Mouse (Mus musculus): ENCODE measurements around the gene Pcbp3.
"Not testable (repeated sequence)": the region's sequence is repeated elsewhere in the genome, so short reads cannot be mapped to it uniquely, and the experiment has no call there.

The Pcbp3 gene

DNA sequence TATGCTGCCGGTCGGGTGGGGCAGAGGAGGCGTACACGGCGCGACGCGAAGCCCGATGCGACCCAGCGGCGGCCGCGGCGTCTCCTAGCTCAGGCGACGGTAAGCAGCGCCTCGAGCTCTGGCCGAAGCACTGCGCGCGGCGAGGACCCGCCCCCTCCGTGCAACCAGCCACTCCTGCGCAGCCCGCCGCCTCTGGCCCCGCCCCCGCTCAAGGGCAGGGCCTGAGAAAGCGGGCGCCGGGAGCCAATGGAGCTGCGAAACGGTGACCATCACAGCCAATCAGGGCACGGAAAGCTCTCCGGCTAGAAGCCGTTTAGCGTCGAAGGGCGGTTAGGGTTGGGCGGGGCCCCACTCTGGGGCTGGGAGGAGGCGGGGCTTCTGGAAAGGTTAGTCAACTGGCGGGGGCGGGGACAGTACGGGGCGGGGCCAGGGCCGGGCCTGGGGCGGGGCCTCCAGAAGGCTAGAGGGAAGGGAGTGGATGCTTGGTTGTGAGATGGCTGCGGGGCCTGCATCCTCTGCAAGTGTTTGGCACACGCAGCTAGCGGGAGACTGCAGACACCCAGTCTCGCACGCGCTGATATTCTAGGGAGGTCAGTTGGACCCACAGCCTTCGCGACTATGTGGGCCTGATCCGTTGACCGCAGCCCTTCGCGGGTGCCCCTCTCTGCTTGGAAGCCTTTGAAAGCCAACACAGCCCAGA is at the start of gene Pcbp3:
Pcbp3 (minus strand) TSS at position 98 of the 700 bp plus-strand sequence.
- ATAC-seq (ENCODE audit: low TSS enrichment) = peak; percentile 97

DNA sequence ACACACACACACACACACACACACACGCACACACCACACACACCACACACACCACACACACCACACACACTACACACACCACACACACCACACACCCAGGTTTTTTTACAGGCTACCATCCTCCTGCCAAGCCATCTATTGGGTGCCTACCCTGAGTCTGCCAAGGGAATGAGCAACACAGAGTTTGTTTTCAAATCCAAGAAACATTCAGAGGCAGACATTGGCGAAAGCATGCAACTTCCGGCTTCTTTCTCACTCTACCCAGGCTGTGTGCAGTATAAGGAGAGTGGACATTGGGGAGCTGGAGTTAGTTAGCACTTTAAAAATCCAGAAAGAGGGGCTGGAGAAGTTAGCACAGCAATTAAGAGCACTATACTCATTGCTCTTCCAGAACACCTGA is 47.0 kb upstream of the Pcbp3 start:
- ATAC-seq (ENCODE audit: low TSS enrichment) = no peak

DNA sequence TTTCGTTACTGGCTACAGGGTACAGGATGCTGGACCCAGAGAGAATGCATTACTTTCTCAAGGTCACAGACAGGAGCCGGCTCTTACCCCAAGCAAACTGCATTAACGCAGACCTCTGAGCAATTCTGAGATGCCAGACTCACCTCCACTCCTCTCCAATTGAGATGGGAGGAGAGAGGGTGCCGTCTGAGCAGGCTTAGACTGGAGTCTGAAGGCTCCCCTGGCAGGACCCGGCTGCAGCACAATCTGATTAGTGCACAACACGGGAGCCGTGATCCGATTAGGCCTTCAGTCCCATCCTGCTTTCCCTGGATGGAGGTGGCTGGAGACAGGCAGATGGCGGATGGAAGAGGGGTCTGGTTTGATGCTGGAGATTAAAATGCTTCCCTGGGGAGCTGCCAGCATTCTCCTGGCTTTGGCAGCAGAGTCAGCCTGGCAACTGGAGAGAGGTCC is 46.4 kb upstream of the Pcbp3 start:
- ATAC-seq (ENCODE audit: low TSS enrichment) = peak; percentile 34; the same call in 1 of the 2 replicates

DNA sequence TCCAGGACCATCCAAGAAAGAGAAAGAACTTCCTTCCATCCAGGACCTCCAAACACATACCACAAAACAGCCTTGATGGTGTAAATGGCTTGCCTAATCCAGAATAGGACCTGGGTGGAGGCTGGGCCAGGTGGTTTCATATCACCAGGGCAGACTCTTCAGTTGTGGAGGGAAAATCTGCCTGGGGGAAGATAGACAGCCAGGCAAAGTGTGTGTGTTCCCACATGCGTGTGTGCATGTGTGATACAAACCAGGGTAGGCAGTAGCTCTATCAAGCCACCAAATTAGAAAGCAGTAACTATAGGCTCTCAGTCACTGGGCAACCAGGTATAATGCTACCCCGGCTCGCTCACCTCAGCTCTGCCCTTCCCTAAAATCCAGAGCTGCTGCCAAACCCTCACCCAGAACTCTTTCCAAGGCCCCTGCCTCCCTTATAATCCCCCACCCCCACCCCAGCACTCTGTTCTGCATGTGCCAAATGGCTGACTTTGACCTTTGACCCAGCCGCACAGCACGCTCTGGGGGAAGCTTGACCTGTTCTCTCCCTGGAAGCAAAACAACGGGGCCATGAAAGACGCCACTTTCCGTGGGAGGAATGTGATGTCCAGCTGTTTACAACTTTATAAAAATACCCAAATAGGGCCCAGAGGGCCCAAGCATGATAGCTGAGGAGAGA is 45.9 kb upstream of the Pcbp3 start:
- ATAC-seq (ENCODE audit: low TSS enrichment) = no peak

DNA sequence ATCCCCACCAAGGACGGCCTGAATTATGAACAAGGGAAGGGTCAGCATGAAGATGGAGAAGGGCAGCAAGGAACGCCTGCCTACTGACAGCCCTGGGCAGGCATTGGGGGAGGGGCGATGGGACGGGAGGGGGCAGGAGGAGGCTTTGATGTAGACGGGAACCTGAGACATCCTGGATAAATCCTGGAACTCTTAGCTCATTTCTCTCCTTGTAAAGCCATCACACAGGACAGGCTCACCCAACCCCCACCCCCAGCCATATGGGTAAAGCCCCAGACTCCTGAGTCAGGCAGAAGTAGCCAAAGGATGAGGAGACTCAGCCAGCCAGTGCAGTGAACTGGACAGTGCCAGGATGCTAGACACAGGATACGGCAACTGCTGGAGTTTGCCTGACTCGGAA is 43.2 kb upstream of the Pcbp3 start:
- ATAC-seq (ENCODE audit: low TSS enrichment) = no peak

DNA sequence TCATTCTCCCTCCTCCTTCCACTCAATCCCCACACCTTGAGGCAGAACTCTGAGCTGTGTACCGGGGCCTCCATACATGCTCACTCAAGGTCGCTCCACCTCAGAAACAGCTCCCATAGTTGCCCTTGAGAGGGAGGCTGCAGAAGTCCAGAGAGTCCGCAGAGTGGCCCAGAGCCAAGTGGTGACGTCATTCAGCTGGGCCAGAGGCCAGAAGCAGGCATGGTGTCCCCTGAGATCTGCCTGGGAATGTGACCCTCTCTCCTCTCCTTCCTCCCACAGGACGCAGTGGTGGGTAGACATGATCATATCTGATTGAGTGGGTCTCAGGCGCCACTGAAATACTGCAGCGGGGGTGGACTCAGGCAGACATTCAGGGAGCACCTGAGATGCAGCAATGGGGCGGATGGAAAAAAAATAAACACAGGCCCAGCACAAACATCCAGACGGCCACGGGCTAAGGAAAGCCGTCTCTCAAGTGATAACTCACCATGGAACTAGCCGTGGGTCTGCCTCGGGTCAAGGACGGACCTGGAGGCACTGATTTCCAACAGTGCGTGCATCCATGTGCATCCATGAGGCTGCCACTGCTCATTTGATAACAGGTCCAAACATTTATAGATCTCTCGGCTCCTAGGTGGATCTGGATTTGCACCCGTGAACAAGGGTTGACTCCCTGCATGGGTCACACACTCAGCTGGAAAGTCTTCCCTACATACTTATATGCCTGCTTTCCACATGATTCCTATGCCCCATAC is 36.2 kb upstream of the Pcbp3 start:
- ATAC-seq (ENCODE audit: low TSS enrichment) = no peak

DNA sequence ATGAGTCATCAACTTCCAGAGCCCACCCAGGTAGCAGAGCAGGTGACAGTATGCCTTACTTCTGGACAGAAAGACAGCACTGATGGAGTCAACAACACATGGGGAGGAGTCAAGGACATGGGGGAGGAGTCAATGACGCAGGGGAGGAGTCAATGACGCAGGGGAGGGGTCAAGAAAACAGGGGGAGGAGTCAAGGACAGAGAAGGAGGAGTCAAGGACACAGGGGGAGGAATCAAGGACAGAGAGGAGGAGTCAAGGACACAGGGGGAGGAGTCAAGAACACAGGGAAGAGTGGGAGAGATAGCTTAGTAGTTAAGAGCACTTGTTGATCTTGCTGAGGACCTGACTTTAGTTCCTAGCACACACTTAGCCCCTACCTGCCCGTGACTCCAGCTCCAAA is 30.8 kb upstream of the Pcbp3 start:
- ATAC-seq (ENCODE audit: low TSS enrichment) = no peak

DNA sequence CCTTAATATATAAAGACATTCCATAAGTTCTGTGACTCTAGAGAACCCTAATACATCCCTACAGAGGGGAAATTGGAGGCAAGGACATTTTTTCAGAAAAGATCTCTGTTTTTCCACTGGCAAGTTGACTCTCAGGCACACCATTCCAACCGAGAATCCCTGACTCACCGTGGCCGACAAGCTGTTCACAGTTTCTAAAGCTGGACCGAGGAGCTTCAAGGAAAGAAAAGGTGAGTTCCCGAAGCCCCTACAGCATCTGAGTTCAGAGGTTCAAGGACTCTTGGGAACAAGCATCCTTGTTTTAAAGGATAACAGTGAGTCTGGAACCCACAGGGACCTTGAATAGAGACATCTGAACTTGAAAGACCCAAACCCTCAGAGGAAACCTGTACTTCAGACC is 26.9 kb upstream of the Pcbp3 start:
- ATAC-seq (ENCODE audit: low TSS enrichment) = no peak

DNA sequence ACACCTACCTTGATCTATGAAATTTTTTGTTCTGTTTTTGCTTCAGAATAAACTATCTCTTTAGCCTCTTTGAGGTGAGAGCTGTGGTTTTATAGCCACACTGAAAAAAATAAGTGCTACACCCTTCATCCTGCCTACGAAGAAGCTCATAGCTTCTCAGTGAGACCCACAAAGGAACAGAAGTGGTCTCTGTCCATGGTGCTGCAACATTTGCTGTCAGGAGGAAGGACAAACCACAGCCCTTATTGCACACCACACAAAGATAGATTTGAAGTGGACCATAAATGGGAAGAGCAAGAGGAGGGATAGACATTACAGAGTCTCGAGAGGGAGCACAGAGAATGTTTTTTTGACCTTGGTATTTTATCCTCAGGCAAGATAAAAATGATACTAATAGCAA is 16.4 kb upstream of the Pcbp3 start:
- no peak for ATAC-seq (ENCODE audit: low TSS enrichment)

DNA sequence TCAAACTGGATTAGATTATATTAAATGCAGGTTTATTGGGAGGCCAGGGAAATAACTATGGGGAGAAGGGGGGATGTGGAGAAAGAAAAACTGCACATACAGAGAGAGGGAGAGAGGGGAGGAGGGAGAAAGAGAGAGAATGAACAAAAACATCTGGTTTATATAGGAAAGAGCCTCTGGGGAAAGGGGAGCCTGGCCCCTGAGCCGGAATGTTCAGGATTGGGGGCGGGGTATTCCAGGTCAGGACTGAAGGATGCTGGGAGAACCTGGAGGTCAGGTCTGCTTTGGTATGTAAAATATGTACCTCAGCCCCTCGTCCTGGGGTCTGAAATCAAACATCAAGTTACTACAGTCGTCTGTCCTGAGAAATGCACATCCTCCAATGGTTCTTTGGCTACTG is 15.0 kb upstream of the Pcbp3 start:
- ATAC-seq (ENCODE audit: low TSS enrichment) = no peak

DNA sequence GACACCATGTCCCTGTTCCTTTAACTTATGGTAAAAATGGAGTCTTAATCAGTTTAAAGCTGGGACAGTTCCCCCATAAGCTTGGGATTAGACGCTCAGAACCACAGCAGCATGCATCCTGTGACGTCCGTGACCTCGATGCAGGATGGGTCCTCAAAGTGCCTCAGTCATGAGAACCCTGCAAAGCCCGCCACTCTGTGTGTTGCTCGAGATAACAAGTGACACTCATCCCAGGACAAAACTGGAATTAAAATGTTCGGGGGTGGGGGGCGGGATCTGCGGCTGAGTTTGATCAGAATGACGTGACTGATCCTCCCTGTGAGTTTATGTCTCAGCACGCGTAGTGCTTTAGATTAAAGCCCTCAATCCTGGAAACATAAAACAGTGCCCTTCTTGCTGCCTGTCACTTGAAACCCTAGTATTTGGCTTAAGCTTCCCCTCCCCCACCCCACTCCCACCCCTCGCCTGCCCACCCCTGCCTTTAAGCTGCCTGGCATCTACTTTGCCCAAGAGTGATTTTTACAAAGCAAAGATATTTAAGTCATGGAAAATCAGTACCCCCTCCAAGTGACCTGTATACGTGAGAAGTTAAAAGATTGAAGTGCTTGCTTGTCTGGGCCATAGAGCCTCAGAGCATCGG is 12.2 kb upstream of the Pcbp3 start:
- no peak for ATAC-seq (ENCODE audit: low TSS enrichment)

DNA sequence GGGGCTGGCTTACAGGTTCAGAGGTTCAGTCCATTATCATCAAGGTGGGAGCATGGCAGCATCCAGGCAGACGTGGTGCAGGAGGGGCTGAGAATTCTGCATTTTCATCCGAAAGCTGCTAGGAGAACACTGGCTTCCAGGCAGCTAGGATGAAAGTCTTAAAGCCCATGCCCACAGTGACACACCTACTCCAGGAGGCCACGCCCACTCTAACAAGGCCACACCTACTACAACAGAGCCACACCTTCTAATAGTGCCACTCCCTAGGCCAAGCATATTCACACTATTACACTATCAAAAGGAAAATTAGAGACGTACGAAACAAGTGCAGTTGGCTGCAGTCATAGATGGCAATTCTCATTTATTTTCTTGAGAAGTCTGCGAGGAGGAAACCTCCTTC is 10.6 kb upstream of the Pcbp3 start:
- ATAC-seq (ENCODE audit: low TSS enrichment) = not testable (repeated sequence)

DNA sequence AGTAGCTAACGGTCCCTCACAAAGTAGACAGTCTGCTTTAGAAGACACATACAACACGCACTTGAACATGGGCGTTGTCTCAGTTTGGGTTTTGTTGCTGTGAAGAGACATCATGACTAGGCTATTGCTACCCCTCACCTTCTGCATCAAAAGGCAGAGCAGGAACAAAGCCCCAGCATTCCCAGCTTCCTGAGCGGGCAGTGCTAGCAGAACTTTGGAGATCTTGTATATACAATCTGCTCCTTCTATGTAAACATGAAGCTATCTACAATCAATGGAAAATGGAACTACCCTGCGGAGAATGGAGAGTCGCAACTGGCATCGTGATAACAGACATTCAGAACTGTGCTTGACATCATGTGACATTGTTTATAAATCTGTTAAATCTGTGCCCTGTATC is 9.3 kb upstream of the Pcbp3 start:
- no peak for ATAC-seq (ENCODE audit: low TSS enrichment)

DNA sequence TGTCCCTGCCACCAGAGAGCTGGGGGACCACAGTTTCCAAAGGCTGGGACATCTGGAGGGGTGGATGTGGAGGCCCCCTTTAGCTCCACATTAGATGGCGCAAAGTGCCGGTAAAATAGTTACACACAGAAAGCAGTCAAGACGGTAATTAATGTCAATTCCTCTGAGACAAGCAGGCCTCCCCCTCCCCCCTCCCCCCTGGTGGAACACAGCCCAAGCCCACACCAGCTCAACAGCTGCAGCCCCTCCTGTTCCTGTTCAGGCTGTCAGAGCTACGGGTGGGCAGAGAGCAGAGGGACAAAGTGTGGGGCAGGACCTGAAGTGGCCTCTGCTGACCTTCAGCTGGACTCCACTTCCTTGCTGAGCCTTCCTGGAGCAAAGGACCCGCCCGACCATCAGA is 2.7 kb upstream of the Pcbp3 start:
- ATAC-seq (ENCODE audit: low TSS enrichment) = no peak

DNA sequence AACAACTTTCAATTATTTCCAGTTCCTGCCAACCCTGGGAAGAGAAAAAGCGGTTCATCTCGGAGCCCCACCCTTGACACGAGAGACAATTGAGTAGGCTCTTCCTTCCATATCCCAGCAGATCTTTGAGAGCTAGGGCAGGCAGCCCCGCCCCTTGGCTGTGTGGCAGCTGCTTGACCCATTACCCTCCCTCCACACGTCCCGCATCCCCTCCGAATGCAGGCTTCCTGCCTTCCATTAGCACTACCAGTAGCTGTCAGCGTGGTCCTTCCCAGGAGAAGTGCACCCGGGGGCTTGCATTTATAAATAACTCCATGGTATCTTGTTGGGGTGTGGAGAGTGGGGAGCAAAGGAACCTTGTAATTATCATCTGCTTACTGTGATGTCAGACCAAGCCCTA is 2.3 kb upstream of the Pcbp3 start:
- no peak for ATAC-seq (ENCODE audit: low TSS enrichment)

DNA sequence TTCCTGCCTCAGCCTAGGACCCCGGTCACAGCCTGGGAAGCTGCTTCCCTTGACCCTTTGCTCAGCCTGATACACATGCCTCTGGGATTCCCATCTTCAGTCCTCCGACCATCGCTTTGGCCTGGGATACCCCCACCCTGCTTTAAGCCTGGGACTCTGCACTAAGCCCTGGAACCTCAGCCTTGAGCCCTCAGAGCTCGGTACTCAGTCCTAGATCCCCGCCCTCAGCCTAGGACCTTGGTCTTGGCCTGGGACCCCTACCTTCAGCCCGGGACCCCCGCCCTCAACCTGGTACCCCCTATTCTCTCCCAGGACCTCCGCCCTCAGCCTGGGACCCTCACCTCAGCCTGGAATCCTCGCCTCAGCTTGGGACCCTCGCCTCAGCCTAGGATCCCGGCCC is 531 bp downstream of the Pcbp3 start:
- ATAC-seq (ENCODE audit: low TSS enrichment) = no peak

DNA sequence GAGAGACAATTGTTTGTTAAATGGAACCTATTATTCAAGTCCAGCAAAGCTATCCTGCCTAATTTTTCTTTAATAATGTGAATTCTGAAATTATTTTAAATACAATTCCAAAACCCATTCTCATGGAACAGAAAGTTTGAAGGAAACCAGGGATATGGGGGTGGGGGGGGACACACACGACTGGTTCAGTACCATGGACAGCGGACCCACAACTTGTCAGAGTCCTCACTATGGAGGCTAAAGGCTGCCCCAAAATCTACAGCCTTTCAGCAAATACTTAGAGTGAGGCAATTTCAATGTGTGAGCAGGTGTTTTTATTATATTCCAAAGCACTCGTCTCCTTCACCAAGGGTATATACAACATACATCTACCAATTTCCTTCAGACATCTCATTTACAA is 3.5 kb downstream of the Pcbp3 start:
- no peak for ATAC-seq (ENCODE audit: low TSS enrichment)

DNA sequence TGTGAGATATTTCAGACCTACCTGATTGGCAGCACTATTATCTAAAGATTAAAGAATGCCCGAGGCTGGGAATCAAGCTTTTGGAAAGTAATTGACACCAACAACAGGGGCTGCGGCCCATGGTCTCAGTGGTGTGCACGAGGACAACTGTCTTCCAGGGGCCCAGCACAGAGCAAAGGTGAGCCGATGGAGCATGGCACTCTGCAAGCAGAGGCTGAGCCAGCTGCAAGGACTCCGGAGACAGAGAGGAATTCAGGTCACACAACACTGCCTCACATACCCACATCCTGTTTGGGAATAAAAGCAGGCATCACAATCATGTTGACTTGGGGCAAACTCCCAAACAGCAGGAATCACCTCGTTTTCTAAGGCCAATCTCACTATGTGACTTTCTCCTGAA is 5.5 kb downstream of the Pcbp3 start:
- no peak for ATAC-seq (ENCODE audit: low TSS enrichment)

DNA sequence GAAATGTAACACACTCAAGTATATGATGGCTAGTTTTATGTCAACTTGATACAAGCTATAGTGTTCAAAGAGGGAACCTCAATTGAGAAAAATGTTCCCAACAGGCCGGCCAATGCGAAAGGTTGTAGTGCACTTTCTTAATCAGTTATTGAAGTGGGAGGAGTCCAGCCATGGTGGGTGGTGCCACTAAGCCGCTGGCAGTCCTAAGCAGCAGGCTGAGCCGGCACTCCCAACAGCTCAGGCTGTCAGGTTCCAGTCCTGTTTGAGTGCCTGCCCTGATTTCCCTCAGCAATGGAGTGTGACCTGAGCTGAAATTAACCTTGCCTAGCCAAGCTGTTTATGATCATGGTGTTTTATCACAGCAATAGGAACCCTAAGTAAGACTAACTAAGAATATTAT is 20.6 kb downstream of the Pcbp3 start:
- no peak for ATAC-seq (ENCODE audit: low TSS enrichment)

DNA sequence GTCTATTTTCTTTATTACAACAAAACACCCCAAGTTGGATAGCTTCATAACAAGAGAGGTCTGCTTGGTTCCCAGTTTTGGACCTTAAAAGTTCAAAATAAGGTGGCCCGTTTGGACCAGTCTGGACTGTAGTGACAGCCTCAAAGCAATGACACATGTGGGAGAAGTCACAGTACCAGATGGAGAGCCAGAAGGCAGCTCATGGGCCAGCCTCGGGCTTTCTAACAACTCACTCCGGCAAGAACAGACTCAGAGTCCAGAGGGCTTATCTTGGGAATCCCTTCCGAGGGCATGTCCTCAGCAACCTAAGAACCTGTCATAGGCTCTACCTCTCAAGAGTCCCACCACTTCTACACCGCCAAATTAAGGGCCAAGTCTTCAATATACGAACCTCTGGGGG is 24.9 kb downstream of the Pcbp3 start:
- no peak for ATAC-seq (ENCODE audit: low TSS enrichment)

DNA sequence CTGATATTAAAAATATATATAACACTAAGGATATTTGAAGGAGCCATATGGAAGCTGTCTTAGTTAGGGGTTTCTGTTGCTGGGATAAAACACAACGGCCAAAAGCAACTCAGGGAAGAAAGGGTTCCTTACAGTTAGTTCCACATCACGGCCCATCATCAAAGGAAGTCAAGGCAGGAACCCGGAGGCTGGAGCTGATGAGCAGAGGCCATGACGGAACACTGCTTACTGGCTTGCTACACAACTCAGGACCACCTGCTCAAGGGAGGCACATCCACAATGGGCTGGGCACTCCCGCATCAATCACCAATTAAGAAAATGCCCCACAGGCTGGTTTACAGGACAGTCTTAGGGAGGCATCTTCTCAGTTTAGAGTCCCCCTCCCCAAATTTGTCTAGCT is 26.9 kb downstream of the Pcbp3 start:
- no peak for ATAC-seq (ENCODE audit: low TSS enrichment)

DNA sequence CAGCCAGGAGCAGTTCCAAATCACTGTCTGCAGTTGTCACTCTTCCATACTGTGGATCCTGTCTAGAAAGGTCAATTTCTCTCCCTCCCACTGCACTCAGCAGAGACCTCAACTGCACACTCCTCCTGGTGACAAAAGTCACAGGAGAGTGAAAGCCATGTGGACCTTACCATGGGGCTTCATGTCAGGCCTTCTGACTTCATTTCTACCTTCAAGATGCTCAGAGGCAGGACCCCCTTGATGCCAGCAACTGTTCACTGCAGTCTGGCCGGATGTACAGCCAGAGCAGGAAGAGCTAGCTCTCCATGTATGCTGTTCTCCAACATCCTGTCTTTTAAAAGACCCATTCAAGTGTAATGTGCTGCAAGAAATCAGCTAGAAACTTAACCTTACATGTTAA is 29.9 kb downstream of the Pcbp3 start:
- ATAC-seq (ENCODE audit: low TSS enrichment) = no peak

DNA sequence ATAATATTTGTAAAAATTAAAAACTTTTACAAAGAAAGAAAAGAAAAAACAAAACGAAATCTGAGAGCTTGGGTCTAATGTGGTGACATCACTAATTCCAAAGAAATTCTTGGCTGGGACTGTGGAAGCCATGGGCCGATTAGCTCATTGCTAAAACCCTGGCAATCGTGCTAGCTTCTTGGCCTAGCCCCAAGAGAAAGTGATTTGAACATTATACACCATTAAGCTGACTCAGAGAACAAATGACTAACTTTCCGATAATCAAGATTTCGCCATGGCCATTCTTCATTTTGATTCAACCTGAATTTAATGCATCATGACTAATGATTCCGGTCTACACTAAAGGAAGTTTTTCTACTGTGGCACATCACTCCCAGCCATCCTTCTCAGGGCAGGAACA is 30.6 kb downstream of the Pcbp3 start:
- no peak for ATAC-seq (ENCODE audit: low TSS enrichment)
